Mouse (Mus musculus) thymus, adult 2 months (tissue): Measurements from ENCODE around the gene Inhbe.

Experiments
- CTCF ChIP-seq: fragments of 200-500 bp; IDR thresholded peaks from 2 replicates; pipeline ENCODE4 v1.5.1; 2012; ENCODE audit warnings: mild to moderate bottlenecking, control low read depth, low read length, moderate library complexity, borderline replicate concordance; ENCODE audit not compliant: control insufficient read depth, poor library complexity, insufficient read depth; ENCODE audit errors: extremely low read depth
- POLR2A ChIP-seq: fragments of 200-500 bp; IDR thresholded peaks from 2 replicates; pipeline ENCODE4 v1.6.1; 2012; ENCODE audit warnings: mild to moderate bottlenecking, low read length, control low read depth, moderate library complexity; ENCODE audit not compliant: control insufficient read depth, poor library complexity, insufficient read depth; ENCODE audit errors: extremely low read depth

GRCm38 (mm10) chr10:127369834-127370820 lies 15.9 kb upstream of the Inhbe start, which contains the start of gene Inhbc:
- TF ChIP-seq CTCF = no peak
- TF ChIP-seq POLR2A = no peak
